16 mouse cellular contexts compared by ENCODE assay signal in genomic region chr2:118806860-118807259, GRCm38 (mm10). TPM values are rescaled to one million over a fixed set of nuclear protein-coding genes. Genes with fewer than 3 reads are reported as not detected.
DNase-seq lines count a peak whose midpoint lies in the region; ATAC-seq and TF ChIP-seq lines count a peak whose summit lies in the region.
"Had no signal": no experiment of that assay in that cellular context is flagged by ENCODE, and none has a peak within 500 bp of the region (broad histone marks: within the 10 kb centered on the region; RNA-seq: fewer than 3 reads in every experiment).

No protein-coding gene starts in this region.

- no peaks in the 10 kb centered on the region for H3K4me1 ChIP-seq in kidney, adult 2 months (ENCODE audit: control insufficient read depth, insufficient read depth, low read length)
- peaks cover 47% of the 10 kb centered on the region for H3K4me1 ChIP-seq in liver, embryonic 15.5 days (replicated peaks)
- no peaks in the 10 kb centered on the region for H3K4me1 ChIP-seq in hindbrain, embryonic 13.5 days (replicated peaks)
- H3K4me1 ChIP-seq in midbrain, embryonic 15.5 days, result no peaks in the 10 kb centered on the region
- no peaks in the 10 kb centered on the region for H3K4me1 ChIP-seq in hindbrain, embryonic 12.5 days

- DNase-seq in kidney, adult 2 months, result peak; percentile 10
- DNase-seq in kidney, adult 18-20 months, result no peak
- peak; percentile 83 for DNase-seq in brain, adult 2 months (ENCODE audit: low read depth, low spot score)
- DNase-seq in gastrocnemius, adult 8-10 months (ENCODE audit: low spot score in 2 of 2), result peak; percentile 29 to 66
- DNase-seq: kidney, postnatal 14 days; thymus, adult 2 months had no signal

- no peaks in the 10 kb centered on the region for H3K36me3 ChIP-seq in kidney, adult 2 months (ENCODE audit: control insufficient read depth, insufficient read depth, low read length)
- H3K36me3 ChIP-seq in liver, embryonic 15.5 days (replicated peaks), result no peaks in the 10 kb centered on the region
- no peaks in the 10 kb centered on the region for H3K36me3 ChIP-seq in hindbrain, embryonic 13.5 days
- H3K36me3 ChIP-seq in midbrain, embryonic 15.5 days (replicated peaks), result no peaks in the 10 kb centered on the region
- H3K36me3 ChIP-seq in hindbrain, embryonic 12.5 days, result no peaks in the 10 kb centered on the region
- H3K36me3 ChIP-seq: forebrain, embryonic 10.5 days had no signal

- H3K27ac ChIP-seq in kidney, adult 2 months (ENCODE audit: insufficient read depth, low read depth, low read length), result no peak overlapping the region
- H3K27ac ChIP-seq in liver, embryonic 15.5 days (replicated peaks), result peak overlapping the region; percentile 97
- H3K27ac ChIP-seq in hindbrain, embryonic 13.5 days, result no peak overlapping the region
- no peak overlapping the region for H3K27ac ChIP-seq in midbrain, embryonic 15.5 days
- no peak overlapping the region for H3K27ac ChIP-seq in hindbrain, embryonic 12.5 days
- H3K27ac ChIP-seq: forebrain, embryonic 10.5 days had no signal

- no peaks in the 10 kb centered on the region; the same call in 1 of the 2 replicates for H3K27me3 ChIP-seq in kidney, adult 2 months (replicated peaks; ENCODE audit: control insufficient read depth, insufficient read depth, low read length)
- H3K27me3 ChIP-seq in liver, embryonic 15.5 days, result no peaks in the 10 kb centered on the region
- peaks cover 8% of the 10 kb centered on the region; the same call in 1 of the 2 replicates for H3K27me3 ChIP-seq in hindbrain, embryonic 13.5 days
- H3K27me3 ChIP-seq in midbrain, embryonic 15.5 days (replicated peaks), result no peaks in the 10 kb centered on the region
- H3K27me3 ChIP-seq in hindbrain, embryonic 12.5 days, result no peaks in the 10 kb centered on the region

- H3K4me2 ChIP-seq in liver, embryonic 15.5 days, result no peak overlapping the region
- H3K4me2 ChIP-seq in hindbrain, embryonic 13.5 days, result no peak overlapping the region
- H3K4me2 ChIP-seq in midbrain, embryonic 15.5 days, result no peak overlapping the region
- H3K4me2 ChIP-seq in hindbrain, embryonic 12.5 days (replicated peaks), result no peak overlapping the region

- no peak for ATAC-seq in liver, embryonic 15.5 days (ENCODE audit: insufficient read depth)
- ATAC-seq in hindbrain, embryonic 13.5 days (ENCODE audit: low FRiP score), result no peak
- no peak for ATAC-seq in midbrain, embryonic 15.5 days (replicated peaks)
- no peak for ATAC-seq in hindbrain, embryonic 12.5 days (ENCODE audit: low FRiP score)

- WGBS in kidney, adult 2 months, result 68% methylated on average over 4 of the region's 4 CpGs
- 52% methylated on average over 4 of the region's 4 CpGs for WGBS in liver, embryonic 15.5 days (ENCODE audit: insufficient replicate concordance)
- WGBS in hindbrain, embryonic 13.5 days, result 78% methylated on average over 4 of the region's 4 CpGs
- WGBS in midbrain, embryonic 15.5 days, result 68% methylated on average over 4 of the region's 4 CpGs
- WGBS in hindbrain, embryonic 12.5 days, result 76% methylated on average over 4 of the region's 4 CpGs

- no peaks in the 10 kb centered on the region for H3K9me3 ChIP-seq in liver, embryonic 15.5 days (replicated peaks)
- no peaks in the 10 kb centered on the region for H3K9me3 ChIP-seq in hindbrain, embryonic 13.5 days
- H3K9me3 ChIP-seq in midbrain, embryonic 15.5 days, result 0 out of 2 replicates have a peak, but pooled peaks cover 2% of the 10 kb centered on the region
- no peaks in the 10 kb centered on the region for H3K9me3 ChIP-seq in hindbrain, embryonic 12.5 days (replicated peaks)
- H3K9me3 ChIP-seq: forebrain, embryonic 10.5 days had no signal

- 0 out of 2 replicates have a peak overlapping the region, but pooled peaks have one; percentile 3 for H3K9ac ChIP-seq in liver, embryonic 15.5 days
- H3K9ac ChIP-seq in hindbrain, embryonic 13.5 days, result no peak overlapping the region
- H3K9ac ChIP-seq in midbrain, embryonic 15.5 days, result no peak overlapping the region
- H3K9ac ChIP-seq in hindbrain, embryonic 12.5 days, result no peak overlapping the region

- no peak for TF ChIP-seq POLR2A in kidney, adult 2 months (IDR thresholded peaks at IDR 0.05; ENCODE audit: low read depth, low read length)

- no peak overlapping the region for H3K4me3 ChIP-seq in kidney, adult 2 months (ENCODE audit: insufficient read depth, low read depth, low read length)
- H3K4me3 ChIP-seq in liver, embryonic 15.5 days (replicated peaks), result no peak overlapping the region
- no peak overlapping the region for H3K4me3 ChIP-seq in hindbrain, embryonic 13.5 days
- H3K4me3 ChIP-seq in midbrain, embryonic 15.5 days, result no peak overlapping the region
- H3K4me3 ChIP-seq in hindbrain, embryonic 12.5 days, result no peak overlapping the region
- H3K4me3 ChIP-seq: forebrain, embryonic 10.5 days had no signal

- no peak for TF ChIP-seq CTCF in kidney, adult 2 months (conservative IDR thresholded peaks at IDR 0.05; ENCODE audit: insufficient read depth, insufficient read length, low read depth, low read length)

RNA-seq across cellular contexts. Expression of gene Knstrn, which starts 6.9 kb away (rescaled TPM):
- polyA plus RNA-seq in kidney, adult 2 months (2012; rRNA removed), result 0.56 and 0.61 TPM in 2 replicates
- under 1 TPM; 0.10 to 0.54 (median 0.44) TPM for total RNA-seq in gastrocnemius, adult 8-10 months (2022)
- 67.2 and 73.9 TPM in 2 replicates for polyA plus RNA-seq in liver, embryonic 15.5 days (2015; fragmentation: Nextera tagmentation; extraction: Ambion mirVana)
- 32.9 and 33.6 TPM in 2 replicates for polyA plus RNA-seq in hindbrain, embryonic 13.5 days (2015; fragmentation: Nextera tagmentation; extraction: Ambion mirVana)
- 17.7 and 20.9 TPM in 2 replicates for polyA plus RNA-seq in midbrain, embryonic 15.5 days (2015; fragmentation: Nextera tagmentation; extraction: Ambion mirVana)
- 88.9 and 100 TPM in 2 replicates for polyA plus RNA-seq in hindbrain, embryonic 12.5 days (2016; fragmentation: Nextera tagmentation; extraction: Ambion mirVana)

RNA-seq across cellular contexts. Expression of gene Disp2, which starts 27.3 kb away (rescaled TPM):
- polyA plus RNA-seq in kidney, adult 2 months (2012; rRNA removed), result 0.35 and 0.67 TPM in 2 replicates
- total RNA-seq in gastrocnemius, adult 8-10 months (2022), result under 1 TPM in 2 of 4 experiments, not detected in 2; 0.10 to 0.11 TPM
- polyA plus RNA-seq in liver, embryonic 15.5 days (2015; fragmentation: Nextera tagmentation; extraction: Ambion mirVana), result 0.26 and 0.32 TPM in 2 replicates
- 37.3 and 41.5 TPM in 2 replicates for polyA plus RNA-seq in hindbrain, embryonic 13.5 days (2015; fragmentation: Nextera tagmentation; extraction: Ambion mirVana)
- polyA plus RNA-seq in midbrain, embryonic 15.5 days (2015; fragmentation: Nextera tagmentation; extraction: Ambion mirVana), result 65.5 and 75.2 TPM in 2 replicates
- 20.9 and 23.9 TPM in 2 replicates for polyA plus RNA-seq in hindbrain, embryonic 12.5 days (2016; fragmentation: Nextera tagmentation; extraction: Ambion mirVana)
- total RNA-seq: CH12.LX; hematopoietic stem cell, adult 5-6 weeks had no signal

RNA-seq across cellular contexts. Expression of gene Phgr1, which starts 34.3 kb away (rescaled TPM):
- not detected in 2 replicates for polyA plus RNA-seq in kidney, adult 2 months (2012; rRNA removed)
- not detected for total RNA-seq in gastrocnemius, adult 8-10 months (2022)
- polyA plus RNA-seq in liver, embryonic 15.5 days (2015; fragmentation: Nextera tagmentation; extraction: Ambion mirVana), result not detected in 2 replicates
- polyA plus RNA-seq in hindbrain, embryonic 13.5 days (2015; fragmentation: Nextera tagmentation; extraction: Ambion mirVana), result not detected in 2 replicates
- polyA plus RNA-seq in midbrain, embryonic 15.5 days (2015; fragmentation: Nextera tagmentation; extraction: Ambion mirVana), result not detected in 2 replicates
- not detected in 2 replicates for polyA plus RNA-seq in hindbrain, embryonic 12.5 days (2016; fragmentation: Nextera tagmentation; extraction: Ambion mirVana)
- total RNA-seq: CH12.LX; hematopoietic stem cell, adult 5-6 weeks; left cerebral cortex, adult 18-20 months had no signal
- polyA plus RNA-seq: cortical plate, adult 2 months; forebrain, embryonic 10.5 days; neural tube, embryonic 11.5 days had no signal

RNA-seq across cellular contexts. Expression of gene Ccdc9b, which starts 44.4 kb away (rescaled TPM):
- polyA plus RNA-seq in kidney, adult 2 months (2012; rRNA removed), result 3.4 and 3.6 TPM in 2 replicates
- total RNA-seq in gastrocnemius, adult 8-10 months (2022), result 10 to 100 TPM; 17.5 to 20.6 (median 18.4) TPM
- 0.20 and 0.29 TPM in 2 replicates for polyA plus RNA-seq in liver, embryonic 15.5 days (2015; fragmentation: Nextera tagmentation; extraction: Ambion mirVana)
- polyA plus RNA-seq in hindbrain, embryonic 13.5 days (2015; fragmentation: Nextera tagmentation; extraction: Ambion mirVana), result 1.2 and 1.4 TPM in 2 replicates
- 1.3 and 2.1 TPM in 2 replicates for polyA plus RNA-seq in midbrain, embryonic 15.5 days (2015; fragmentation: Nextera tagmentation; extraction: Ambion mirVana)
- 1.3 and 1.7 TPM in 2 replicates for polyA plus RNA-seq in hindbrain, embryonic 12.5 days (2016; fragmentation: Nextera tagmentation; extraction: Ambion mirVana)
- total RNA-seq: CH12.LX had no signal

RNA-seq across cellular contexts. Expression of gene Ivd, which starts 54.9 kb away (rescaled TPM):
- 215 and 219 TPM in 2 replicates for polyA plus RNA-seq in kidney, adult 2 months (2012; rRNA removed)
- 100 to 1,000 TPM; 121 to 159 (median 140) TPM for total RNA-seq in gastrocnemius, adult 8-10 months (2022)
- 35.8 and 43.5 TPM in 2 replicates for polyA plus RNA-seq in liver, embryonic 15.5 days (2015; fragmentation: Nextera tagmentation; extraction: Ambion mirVana)
- 41.8 and 44.7 TPM in 2 replicates for polyA plus RNA-seq in hindbrain, embryonic 13.5 days (2015; fragmentation: Nextera tagmentation; extraction: Ambion mirVana)
- 43.0 and 50.4 TPM in 2 replicates for polyA plus RNA-seq in midbrain, embryonic 15.5 days (2015; fragmentation: Nextera tagmentation; extraction: Ambion mirVana)
- polyA plus RNA-seq in hindbrain, embryonic 12.5 days (2016; fragmentation: Nextera tagmentation; extraction: Ambion mirVana), result 53.8 and 56.8 TPM in 2 replicates

Comparison
In these comparisons a context has a peak if more than half of its experiments do, and no peak if none do; other contexts are left out.
1. RNA of gene Knstrn, which starts 6.9 kb away (polyA plus RNA-seq): 88.9 to 100 TPM in hindbrain, embryonic 12.5 days, 67.2 to 73.9 TPM in liver, embryonic 15.5 days, 32.9 to 33.6 TPM in hindbrain, embryonic 13.5 days and 17.7 to 20.9 TPM in midbrain, embryonic 15.5 days; 0.56 to 0.61 TPM in kidney, adult 2 months; every median in the first group is over 10 times any median in the second.
2. RNA of gene Disp2, which starts 27.3 kb away (polyA plus RNA-seq): 65.5 to 75.2 TPM in midbrain, embryonic 15.5 days, 37.3 to 41.5 TPM in hindbrain, embryonic 13.5 days and 20.9 to 23.9 TPM in hindbrain, embryonic 12.5 days; 0.35 to 0.67 TPM in kidney, adult 2 months and 0.26 to 0.32 TPM in liver, embryonic 15.5 days; every median in the first group is over 10 times any median in the second.